In the genomic region with DNA sequence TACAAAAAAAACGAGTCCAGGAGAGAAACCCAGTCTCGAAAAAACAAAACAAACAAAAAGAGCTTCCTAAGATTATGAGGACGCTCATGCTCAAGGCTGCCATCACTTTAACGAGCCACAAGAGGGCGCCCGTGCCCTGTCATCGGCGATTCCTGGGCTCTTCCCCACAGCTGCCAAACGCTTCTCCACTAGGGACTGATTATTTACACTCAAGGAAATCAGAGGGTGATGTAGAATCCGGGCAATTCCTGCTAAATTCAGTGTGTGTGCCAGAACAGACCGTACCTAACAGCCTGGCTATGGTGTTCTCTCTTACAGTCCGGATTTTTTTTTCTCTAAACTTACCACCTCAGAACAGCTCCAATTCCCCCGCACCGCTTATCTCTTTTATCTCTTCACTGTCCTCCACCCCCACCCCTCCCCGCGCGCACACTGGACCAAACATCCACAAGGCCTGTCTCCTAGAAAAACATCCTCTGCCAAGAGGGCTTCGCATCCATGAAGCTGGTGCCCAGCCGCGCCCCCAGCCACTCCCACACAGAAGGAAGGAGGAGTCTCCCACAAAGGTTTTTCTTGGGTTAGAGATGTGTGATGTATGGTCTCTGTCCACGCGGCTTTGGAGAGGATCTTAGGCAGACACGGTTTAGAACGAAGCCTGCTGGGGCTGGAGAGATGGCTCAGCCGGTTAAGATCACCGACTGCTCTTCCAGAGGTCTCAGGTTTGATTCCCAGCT, we compare ENCODE assay signal across 9 mouse cellular contexts. TPM values are rescaled to one million over a fixed set of nuclear protein-coding genes. Genes with fewer than 3 reads are reported as not detected.
DNase-seq lines count a peak whose midpoint lies in the region; ATAC-seq and TF ChIP-seq lines count a peak whose summit lies in the region.
"Had no signal": no experiment of that assay in that cellular context is flagged by ENCODE, and none has a peak within 500 bp of the region (broad histone marks: within the 10 kb centered on the region; RNA-seq: fewer than 3 reads in every experiment).

No protein-coding gene starts in this region.

- no peak for TF ChIP-seq POLR2A in limb, embryonic 14.5 days (IDR thresholded peaks at IDR 0.05; ENCODE audit: borderline replicate concordance, extremely low read depth, insufficient read depth, insufficient read length)

- peak overlapping the region; percentile 37 for H3K4me2 ChIP-seq in limb, embryonic 14.5 days (replicated peaks; ENCODE audit: low read depth, low read length, severe bottlenecking)
- H3K4me2 ChIP-seq in midbrain, embryonic 15.5 days, result peak overlapping the region; percentile 48
- peak overlapping the region; percentile 35 for H3K4me2 ChIP-seq in stomach, embryonic 15.5 days

- peaks cover 5% of the 10 kb centered on the region; the same call in 1 of the 2 replicates for H3K4me1 ChIP-seq in embryonic facial prominence, embryonic 10.5 days
- H3K4me1 ChIP-seq in limb, embryonic 14.5 days (ENCODE audit: control insufficient read depth, insufficient read depth, low read length), result 0 out of 2 replicates have a peak, but pooled peaks cover 3% of the 10 kb centered on the region
- H3K4me1 ChIP-seq in midbrain, embryonic 15.5 days, result peaks cover 4% of the 10 kb centered on the region; the same call in 1 of the 2 replicates
- no peaks in the 10 kb centered on the region for H3K4me1 ChIP-seq in stomach, embryonic 15.5 days

- H3K27ac ChIP-seq in embryonic facial prominence, embryonic 10.5 days (replicated peaks), result no peak overlapping the region
- no peak overlapping the region for H3K27ac ChIP-seq in limb, embryonic 14.5 days (replicated peaks; ENCODE audit: low read depth, low read length)
- H3K27ac ChIP-seq in midbrain, embryonic 15.5 days, result no peak overlapping the region
- no peak overlapping the region for H3K27ac ChIP-seq in stomach, embryonic 15.5 days

- H3K9ac ChIP-seq in limb, embryonic 14.5 days (ENCODE audit: low read depth, low read length, severe bottlenecking), result no peak overlapping the region
- peak overlapping the region; percentile 14; the same call in 1 of the 2 replicates for H3K9ac ChIP-seq in midbrain, embryonic 15.5 days
- no peak overlapping the region for H3K9ac ChIP-seq in stomach, embryonic 15.5 days

- peak; percentile 60 for ATAC-seq in granulocyte monocyte progenitor cell, adult 5-6 weeks (replicated peaks; ENCODE audit: poor library complexity, severe bottlenecking)
- ATAC-seq in limb, embryonic 14.5 days (ENCODE audit: low FRiP score, low read depth), result peak; percentile 47; the same call in 1 of the 2 replicates
- ATAC-seq in midbrain, embryonic 15.5 days (replicated peaks), result peak; percentile 50; the same call in 1 of the 2 replicates
- ATAC-seq in stomach, embryonic 15.5 days (ENCODE audit: insufficient read depth, low FRiP score, low read depth), result no peak; the same call in 1 of the 2 replicates

- H3K27me3 ChIP-seq in embryonic facial prominence, embryonic 10.5 days (replicated peaks; ENCODE audit: low read depth, poor library complexity, severe bottlenecking), result peaks cover 36% of the 10 kb centered on the region
- no peaks in the 10 kb centered on the region for H3K27me3 ChIP-seq in limb, embryonic 14.5 days (ENCODE audit: control insufficient read depth, insufficient read depth, low read length)
- H3K27me3 ChIP-seq in midbrain, embryonic 15.5 days (replicated peaks), result peaks cover 3% of the 10 kb centered on the region; the same call in 1 of the 2 replicates
- H3K27me3 ChIP-seq in stomach, embryonic 15.5 days (replicated peaks), result 0 out of 2 replicates have a peak, but pooled peaks cover 4% of the 10 kb centered on the region

- H3K9me3 ChIP-seq in embryonic facial prominence, embryonic 10.5 days, result no peaks in the 10 kb centered on the region
- no peaks in the 10 kb centered on the region for H3K9me3 ChIP-seq in limb, embryonic 14.5 days (ENCODE audit: control insufficient read depth, low read length)
- no peaks in the 10 kb centered on the region for H3K9me3 ChIP-seq in midbrain, embryonic 15.5 days
- H3K9me3 ChIP-seq in stomach, embryonic 15.5 days, result no peaks in the 10 kb centered on the region

- WGBS in embryonic facial prominence, embryonic 10.5 days, result 21% methylated on average over 26 of the region's 26 CpGs
- WGBS in limb, embryonic 14.5 days, result 21% methylated on average over 26 of the region's 26 CpGs
- WGBS in midbrain, embryonic 15.5 days, result 21% methylated on average over 26 of the region's 26 CpGs
- WGBS in stomach, embryonic 15.5 days, result 17% methylated on average over 26 of the region's 26 CpGs

- H3K4me3 ChIP-seq in embryonic facial prominence, embryonic 10.5 days, result 0 out of 2 replicates have a peak overlapping the region, but pooled peaks have one; percentile 8
- H3K4me3 ChIP-seq in limb, embryonic 14.5 days (replicated peaks; ENCODE audit: low read length), result no peak overlapping the region; the same call in 1 of the 2 replicates
- 0 out of 2 replicates have a peak overlapping the region, but pooled peaks have one; percentile 13 for H3K4me3 ChIP-seq in midbrain, embryonic 15.5 days
- no peak overlapping the region for H3K4me3 ChIP-seq in stomach, embryonic 15.5 days (replicated peaks)

- no peaks in the 10 kb centered on the region for H3K36me3 ChIP-seq in embryonic facial prominence, embryonic 10.5 days (replicated peaks)
- no peaks in the 10 kb centered on the region for H3K36me3 ChIP-seq in limb, embryonic 14.5 days (ENCODE audit: control insufficient read depth, insufficient read depth, low read length)
- H3K36me3 ChIP-seq in midbrain, embryonic 15.5 days (replicated peaks), result no peaks in the 10 kb centered on the region
- no peaks in the 10 kb centered on the region for H3K36me3 ChIP-seq in stomach, embryonic 15.5 days

- DNase-seq in CD4-positive, CD25-positive, alpha-beta regulatory T cell, adult 2 months (ENCODE audit: low read depth, low spot score), result peak; percentile 81
- peak; percentile 58 to 78 for DNase-seq in adrenal gland, postnatal 36 days
- peak; percentile 77 for DNase-seq in embryonic facial prominence, embryonic 10.5 days (ENCODE audit: low spot score)
- peak; percentile 64 for DNase-seq in kidney, adult 18-20 months
- peak; percentile 83 for DNase-seq in limb, embryonic 14.5 days (ENCODE audit: low spot score)

RNA-seq across cellular contexts. Expression of a gene that starts 26.7 kb away (rescaled TPM):
- not detected for total RNA-seq in adrenal gland, postnatal 36 days (2021)
- 3.1 and 3.3 TPM in 2 replicates for polyA plus RNA-seq in embryonic facial prominence, embryonic 10.5 days (2016; fragmentation: Nextera tagmentation; extraction: Ambion mirVana)
- total RNA-seq in granulocyte monocyte progenitor cell, adult 5-6 weeks (2014; fragmentation: Nextera tagmentation), result not detected in 2 replicates
- total RNA-seq in granulocyte monocyte progenitor cell, adult 5-6 weeks (2017), result not detected in 2 replicates
- polyA plus RNA-seq in limb, embryonic 14.5 days (2012; rRNA removed), result 0.68 and 0.82 TPM in 2 replicates
- polyA plus RNA-seq in limb, embryonic 14.5 days (2014; fragmentation: Nextera tagmentation; extraction: Ambion mirVana), result 0.18 and 0.55 TPM in 2 replicates
- not detected in 2 replicates for polyA plus RNA-seq in midbrain, embryonic 15.5 days (2015; fragmentation: Nextera tagmentation; extraction: Ambion mirVana)
- polyA plus RNA-seq in stomach, embryonic 15.5 days (2015; fragmentation: Nextera tagmentation; extraction: Ambion mirVana), result 5.4 and 6.5 TPM in 2 replicates
- total RNA-seq: layer of hippocampus, postnatal 25 days had no signal

RNA-seq across cellular contexts. Expression of a gene that starts 58.4 kb away (rescaled TPM):
- under 1 TPM; 0.10 to 0.17 TPM for total RNA-seq in adrenal gland, postnatal 36 days (2021)
- polyA plus RNA-seq in embryonic facial prominence, embryonic 10.5 days (2016; fragmentation: Nextera tagmentation; extraction: Ambion mirVana), result 0.22 and 0.40 TPM in 2 replicates
- not detected in 2 replicates for total RNA-seq in granulocyte monocyte progenitor cell, adult 5-6 weeks (2014; fragmentation: Nextera tagmentation)
- not detected in 2 replicates for total RNA-seq in granulocyte monocyte progenitor cell, adult 5-6 weeks (2017)
- 2.7 and 3.9 TPM in 2 replicates for polyA plus RNA-seq in limb, embryonic 14.5 days (2012; rRNA removed)
- 1.4 and 2.2 TPM in 2 replicates for polyA plus RNA-seq in limb, embryonic 14.5 days (2014; fragmentation: Nextera tagmentation; extraction: Ambion mirVana)
- 0.06 and 0.09 TPM in 2 replicates for polyA plus RNA-seq in midbrain, embryonic 15.5 days (2015; fragmentation: Nextera tagmentation; extraction: Ambion mirVana)
- 0.05 TPM in 1 of 2 replicates, not detected in the other for polyA plus RNA-seq in stomach, embryonic 15.5 days (2015; fragmentation: Nextera tagmentation; extraction: Ambion mirVana)
- total RNA-seq: layer of hippocampus, postnatal 25 days had no signal

Comparison
In these comparisons a context has a peak if more than half of its experiments do, and no peak if none do; other contexts are left out.
1. H3K4me3 ChIP-seq: peak in embryonic facial prominence, embryonic 10.5 days (single experiment) and midbrain, embryonic 15.5 days (single experiment); none in limb, embryonic 14.5 days (single experiment) and stomach, embryonic 15.5 days (single experiment).
2. Peak in every context shown above with its lines, with median percentiles within 50 percentile points of each other: DNase-seq and H3K4me2 ChIP-seq.